Mouse (Mus musculus): ENCODE measurements at regions not wholly inside any gene's neighbourhood (a gene's known extent, or its start where the extent isn't known, plus 50 kb on each side); places are given as distances from the start of the nearest gene placed in this dataset.

GRCm38 (mm10) chr5:103320341-103320740 lies 104.7 kb upstream of the Ptpn13 start:
- TF ChIP-seq CTCF (IDR thresholded peaks at IDR 0.05; ENCODE audit: low read depth) (no peak), EP300 (IDR thresholded peaks at IDR 0.05; ENCODE audit: low read depth) (no peak)
